Mouse (Mus musculus): ENCODE measurements around the gene Apol6. TPM values are rescaled to one million over a fixed set of nuclear protein-coding genes. Genes with fewer than 3 reads are reported as not detected.

Apol6 gene
- polyA plus RNA-seq, 1 experiment from 2014 or later, result not detected

DNA sequence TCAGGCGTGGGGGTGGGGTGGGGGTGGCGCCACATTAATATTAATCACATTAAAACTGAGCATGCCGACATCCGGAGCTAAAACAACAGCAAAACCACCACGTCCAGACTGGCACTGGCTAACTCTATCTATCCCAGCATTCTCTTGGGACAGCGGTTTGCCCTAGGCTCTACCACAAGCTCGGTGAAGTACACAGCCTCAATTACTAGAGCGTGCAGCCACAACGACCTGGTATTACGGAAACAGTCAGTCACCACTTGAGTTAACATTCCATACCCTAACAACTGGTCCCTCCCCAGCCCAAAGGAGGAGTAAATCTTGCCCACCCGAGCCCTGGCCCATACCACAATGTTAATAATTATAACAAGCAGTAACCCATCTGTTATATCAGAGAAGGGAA is 44.7 kb downstream of the Apol6 start:
- DNase-seq, result no peak

DNA sequence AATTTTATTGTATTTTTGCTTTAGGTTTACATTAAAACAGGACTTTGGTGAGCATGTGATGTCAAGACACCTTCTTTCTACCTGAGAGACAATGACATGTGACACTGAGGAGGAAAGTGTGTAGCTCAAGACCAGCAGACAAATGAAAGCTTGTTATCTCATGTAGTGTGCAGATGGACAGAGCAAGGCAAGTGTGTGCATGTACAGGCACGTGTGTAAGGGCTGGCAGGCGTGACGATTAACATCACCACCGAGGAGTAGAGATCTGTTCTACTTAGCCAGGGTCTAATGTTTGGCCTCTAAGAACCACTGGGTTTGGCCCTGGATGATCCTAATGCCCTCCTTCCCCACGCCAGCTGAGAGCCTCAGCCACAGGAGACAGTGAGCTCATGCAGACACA is 46.0 kb downstream of the Apol6 start:
- H3K36me3 ChIP-seq (replicated peaks; ENCODE audit: insufficient read depth, low read length), result 0 out of 2 replicates have a peak, but pooled peaks cover 12% of the 10 kb centered on the region
- no peaks in the 10 kb centered on the region for H3K9me3 ChIP-seq (ENCODE audit: low read length)
- H3K27ac ChIP-seq (ENCODE audit: low read depth), result no peak overlapping the region
- DNase-seq (no peak), ATAC-seq (no peak)
- no peaks in the 10 kb centered on the region for H3K4me1 ChIP-seq (ENCODE audit: insufficient read depth)
- no peak overlapping the region for H3K9ac ChIP-seq (replicated peaks)
- WGBS (ENCODE audit: insufficient replicate concordance), result 73% methylated on average over 5 of the region's 5 CpGs
- H3K4me2 ChIP-seq (ENCODE audit: low read depth, low read length), result no peak overlapping the region
- H3K4me3 ChIP-seq (ENCODE audit: low read depth, low read length), result no peak overlapping the region
- no peaks in the 10 kb centered on the region for H3K27me3 ChIP-seq (ENCODE audit: insufficient read depth, low read length)
- TF ChIP-seq EP300 (IDR thresholded peaks at IDR 0.05; ENCODE audit: low read depth) (no peak), CTCF (IDR thresholded peaks at IDR 0.05; ENCODE audit: low read depth) (no peak)

More for the DNA sequence above, 44.7 kb downstream of the Apol6 start:
- H3K4me3 ChIP-seq (ENCODE audit: low read depth, low read length), result no peak overlapping the region
- no peak overlapping the region for H3K4me2 ChIP-seq (ENCODE audit: low read depth, low read length)
- no peaks in the 10 kb centered on the region for H3K9me3 ChIP-seq (ENCODE audit: low read length)
- H3K27ac ChIP-seq (ENCODE audit: low read depth), result no peak overlapping the region
- WGBS (ENCODE audit: insufficient replicate concordance), result 73% methylated on average over 11 of the region's 11 CpGs
- TF ChIP-seq CTCF (IDR thresholded peaks at IDR 0.05; ENCODE audit: low read depth) (no peak), EP300 (IDR thresholded peaks at IDR 0.05; ENCODE audit: low read depth) (no peak)
- H3K27me3 ChIP-seq (ENCODE audit: insufficient read depth, low read length), result no peaks in the 10 kb centered on the region
- H3K4me1 ChIP-seq (ENCODE audit: insufficient read depth), result no peaks in the 10 kb centered on the region
- no peak overlapping the region for H3K9ac ChIP-seq (replicated peaks)
- no peak for ATAC-seq
- H3K36me3 ChIP-seq (replicated peaks; ENCODE audit: insufficient read depth, low read length), result 0 out of 2 replicates have a peak, but pooled peaks cover 12% of the 10 kb centered on the region

DNA sequence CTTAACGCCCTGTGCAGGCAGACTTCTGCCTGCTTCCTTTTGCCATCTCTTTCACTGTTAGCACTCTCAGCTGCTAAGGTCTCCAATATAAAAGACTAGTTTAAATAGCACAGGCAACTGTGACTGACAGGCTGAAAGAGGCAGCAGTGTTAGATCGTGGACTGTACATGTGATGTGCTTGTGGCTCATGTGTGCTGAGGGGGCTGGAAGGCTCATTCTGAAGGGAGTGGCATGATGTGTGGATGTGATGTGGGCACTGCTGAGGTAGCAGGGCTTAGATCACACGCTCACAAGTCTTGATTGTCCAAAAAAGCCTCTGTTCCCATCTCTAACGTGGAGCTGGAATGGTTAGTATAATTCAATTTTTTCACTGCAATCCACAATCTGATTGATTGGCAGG is 46.9 kb downstream of the Apol6 start:
- Histone ChIP-seq H3K4me1 (ENCODE audit: insufficient read depth) (no peaks in the 10 kb centered on the region), H3K9ac (replicated peaks) (no peak overlapping the region), H3K9me3 (ENCODE audit: low read length) (no peaks in the 10 kb centered on the region), H3K27ac (ENCODE audit: low read depth) (no peak overlapping the region), H3K27me3 (ENCODE audit: insufficient read depth, low read length) (no peaks in the 10 kb centered on the region), H3K36me3 (replicated peaks; ENCODE audit: insufficient read depth, low read length) (0 out of 2 replicates have a peak, but pooled peaks cover 7% of the 10 kb centered on the region), H3K4me3 (ENCODE audit: low read depth, low read length) (no peak overlapping the region), H3K4me2 (ENCODE audit: low read depth, low read length) (no peak overlapping the region)
- ATAC-seq (no peak), DNase-seq (no peak)
- TF ChIP-seq EP300 (IDR thresholded peaks at IDR 0.05; ENCODE audit: low read depth) (no peak), CTCF (IDR thresholded peaks at IDR 0.05; ENCODE audit: low read depth) (no peak)
- 73% methylated on average over 4 of the region's 4 CpGs for WGBS (ENCODE audit: insufficient replicate concordance)

DNA sequence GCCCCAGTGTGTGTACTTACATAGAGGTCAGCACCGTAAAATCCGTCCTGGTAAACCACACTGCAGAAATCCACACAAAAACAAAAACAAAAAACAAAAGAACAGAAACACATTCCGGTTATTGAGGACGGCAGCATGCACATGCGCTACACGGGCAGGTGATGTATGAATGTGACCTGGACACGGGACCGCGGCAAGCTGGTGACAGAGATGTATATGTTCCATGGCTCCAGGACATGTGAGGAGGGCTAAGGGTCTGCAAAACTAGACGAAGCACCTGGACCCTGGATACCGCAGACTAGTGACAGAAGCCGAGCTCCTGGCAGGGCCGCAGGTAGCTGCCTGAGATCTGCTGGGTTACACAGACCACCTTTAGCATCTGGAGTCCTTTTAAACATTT is 49.9 kb downstream of the Apol6 start:
- H3K36me3 ChIP-seq (replicated peaks; ENCODE audit: insufficient read depth, low read length), result peaks cover 14% of the 10 kb centered on the region
- H3K9ac ChIP-seq (replicated peaks), result no peak overlapping the region
- no peaks in the 10 kb centered on the region for H3K4me1 ChIP-seq (ENCODE audit: insufficient read depth)
- TF ChIP-seq EP300 (IDR thresholded peaks at IDR 0.05; ENCODE audit: low read depth) (no peak), CTCF (IDR thresholded peaks at IDR 0.05; ENCODE audit: low read depth) (no peak)
- H3K9me3 ChIP-seq (ENCODE audit: low read length), result no peaks in the 10 kb centered on the region
- H3K27me3 ChIP-seq (ENCODE audit: insufficient read depth, low read length), result no peaks in the 10 kb centered on the region
- H3K4me2 ChIP-seq (ENCODE audit: low read depth, low read length), result no peak overlapping the region
- no peak overlapping the region for H3K4me3 ChIP-seq (ENCODE audit: low read depth, low read length)
- DNase-seq, result no peak
- 89% methylated on average over 13 of the region's 13 CpGs for WGBS (ENCODE audit: insufficient replicate concordance)
- no peak for ATAC-seq
- H3K27ac ChIP-seq (ENCODE audit: low read depth), result no peak overlapping the region

DNA sequence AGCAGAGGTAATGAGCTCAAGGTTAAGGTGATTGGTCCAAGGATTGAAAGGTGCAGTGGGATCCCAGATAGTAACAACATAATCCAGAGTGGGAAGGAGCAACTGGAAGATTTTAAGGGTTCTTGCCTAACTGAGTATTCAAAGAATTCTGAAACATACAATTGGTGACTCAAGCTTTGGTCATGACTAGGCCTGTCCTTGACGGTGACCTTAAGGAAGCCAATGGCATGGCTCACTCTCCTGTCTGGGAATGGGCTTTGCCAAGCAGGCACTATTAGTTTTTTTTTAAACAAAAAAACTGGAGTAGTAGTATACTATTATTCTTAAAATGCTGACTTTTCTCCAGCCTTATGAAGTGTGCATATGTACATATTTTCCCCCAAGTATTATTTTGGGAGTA is 50.7 kb downstream of the Apol6 start:
- ATAC-seq (no peak), DNase-seq (no peak)
- Histone ChIP-seq H3K27me3 (ENCODE audit: insufficient read depth, low read length) (no peaks in the 10 kb centered on the region), H3K9ac (replicated peaks) (no peak overlapping the region), H3K4me3 (ENCODE audit: low read depth, low read length) (no peak overlapping the region), H3K9me3 (ENCODE audit: low read length) (no peaks in the 10 kb centered on the region), H3K4me1 (ENCODE audit: insufficient read depth) (no peaks in the 10 kb centered on the region), H3K27ac (ENCODE audit: low read depth) (no peak overlapping the region), H3K4me2 (ENCODE audit: low read depth, low read length) (no peak overlapping the region), H3K36me3 (replicated peaks; ENCODE audit: insufficient read depth, low read length) (peaks cover 14% of the 10 kb centered on the region)
- 82% methylated on average over 1 of the region's 1 CpGs for WGBS (ENCODE audit: insufficient replicate concordance)
- TF ChIP-seq EP300 (IDR thresholded peaks at IDR 0.05; ENCODE audit: low read depth) (no peak), CTCF (IDR thresholded peaks at IDR 0.05; ENCODE audit: low read depth) (no peak)

DNA sequence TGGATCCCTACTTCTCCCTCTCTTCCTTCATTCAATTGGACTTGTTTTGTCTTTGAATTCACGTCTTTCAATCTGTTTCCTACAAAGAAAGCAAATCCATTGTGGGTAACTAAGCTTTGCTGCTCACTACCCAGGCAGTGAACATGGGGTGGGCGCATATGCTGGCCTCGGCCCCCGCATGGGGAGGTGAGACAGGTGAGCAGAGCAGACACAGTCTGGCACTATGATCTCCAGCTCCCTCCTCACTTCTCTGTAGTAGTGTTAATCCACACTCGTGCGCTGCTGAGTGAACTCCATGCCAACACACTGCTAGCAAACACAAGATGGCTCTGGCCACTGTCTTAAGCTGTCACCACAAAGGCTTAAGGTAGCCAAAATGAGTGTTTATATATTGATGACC is 52.8 kb downstream of the Apol6 start:
- 82% methylated on average over 6 of the region's 6 CpGs for WGBS (ENCODE audit: insufficient replicate concordance)
- no peak for ATAC-seq

DNA sequence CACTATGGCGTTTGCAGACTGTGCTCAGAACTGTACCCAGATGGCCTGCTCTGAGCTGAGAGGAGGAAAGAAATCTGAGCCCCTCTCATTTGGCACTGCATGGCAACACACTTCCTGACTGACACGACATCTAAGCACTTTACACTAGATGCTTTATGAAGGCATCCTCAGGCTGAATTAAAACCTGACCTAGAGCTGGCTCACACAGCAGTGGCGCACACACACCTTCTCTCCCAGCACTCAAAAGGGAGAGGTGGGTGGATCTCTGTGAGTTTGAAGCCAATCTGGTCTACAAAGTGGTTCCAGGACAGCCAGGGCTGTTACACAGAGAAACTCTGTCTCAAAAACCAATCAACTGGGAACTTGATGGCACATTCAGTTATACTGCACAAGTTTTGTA is 55.2 kb downstream of the Apol6 start:
- Histone ChIP-seq H3K4me2 (ENCODE audit: low read depth, low read length) (no peak overlapping the region), H3K27ac (ENCODE audit: low read depth) (no peak overlapping the region), H3K4me1 (ENCODE audit: insufficient read depth) (0 out of 2 replicates have a peak, but pooled peaks cover 4% of the 10 kb centered on the region), H3K36me3 (replicated peaks; ENCODE audit: insufficient read depth, low read length) (peaks cover 8% of the 10 kb centered on the region), H3K4me3 (ENCODE audit: low read depth, low read length) (no peak overlapping the region), H3K27me3 (ENCODE audit: insufficient read depth, low read length) (no peaks in the 10 kb centered on the region), H3K9ac (replicated peaks) (no peak overlapping the region), H3K9me3 (ENCODE audit: low read length) (no peaks in the 10 kb centered on the region)
- ATAC-seq (no peak), DNase-seq (no peak)
- 71% methylated on average over 3 of the region's 3 CpGs for WGBS (ENCODE audit: insufficient replicate concordance)
- TF ChIP-seq CTCF (IDR thresholded peaks at IDR 0.05; ENCODE audit: low read depth) (no peak), EP300 (IDR thresholded peaks at IDR 0.05; ENCODE audit: low read depth) (no peak)

More for the DNA sequence above, 52.8 kb downstream of the Apol6 start:
- Histone ChIP-seq H3K4me1 (ENCODE audit: insufficient read depth) (no peaks in the 10 kb centered on the region), H3K27me3 (ENCODE audit: insufficient read depth, low read length) (no peaks in the 10 kb centered on the region), H3K4me2 (ENCODE audit: low read depth, low read length) (no peak overlapping the region), H3K36me3 (replicated peaks; ENCODE audit: insufficient read depth, low read length) (peaks cover 14% of the 10 kb centered on the region), H3K27ac (ENCODE audit: low read depth) (no peak overlapping the region), H3K9me3 (ENCODE audit: low read length) (no peaks in the 10 kb centered on the region), H3K4me3 (ENCODE audit: low read depth, low read length) (no peak overlapping the region), H3K9ac (replicated peaks) (no peak overlapping the region)
- DNase-seq, result no peak
- TF ChIP-seq CTCF (IDR thresholded peaks at IDR 0.05; ENCODE audit: low read depth) (no peak), EP300 (IDR thresholded peaks at IDR 0.05; ENCODE audit: low read depth) (no peak)

Data from liver, postnatal 0 days (tissue).